Mouse (Mus musculus): ENCODE measurements around the gene Akr1c14.

- TF ChIP-seq CTCF (IDR thresholded peaks at IDR 0.05; ENCODE audit: control insufficient read depth, insufficient read depth, insufficient replicate concordance, low read depth, low read length) = no peak
- no peak for TF ChIP-seq POLR2A (IDR thresholded peaks at IDR 0.05; ENCODE audit: control insufficient read depth, low read depth, low read length)
These were observed 70.5 kb downstream of the Akr1c14 start for GRCm38 (mm10) chr13:4119181-4119904.
